Mouse (Mus musculus): ENCODE data around the gene Mcidas. TPM values are rescaled to one million over a fixed set of nuclear protein-coding genes. Genes with fewer than 3 reads are reported as not detected.

Gene Mcidas
- polyA plus RNA-seq, 1 experiment from 2014 or later: 0.24 TPM

DNA sequence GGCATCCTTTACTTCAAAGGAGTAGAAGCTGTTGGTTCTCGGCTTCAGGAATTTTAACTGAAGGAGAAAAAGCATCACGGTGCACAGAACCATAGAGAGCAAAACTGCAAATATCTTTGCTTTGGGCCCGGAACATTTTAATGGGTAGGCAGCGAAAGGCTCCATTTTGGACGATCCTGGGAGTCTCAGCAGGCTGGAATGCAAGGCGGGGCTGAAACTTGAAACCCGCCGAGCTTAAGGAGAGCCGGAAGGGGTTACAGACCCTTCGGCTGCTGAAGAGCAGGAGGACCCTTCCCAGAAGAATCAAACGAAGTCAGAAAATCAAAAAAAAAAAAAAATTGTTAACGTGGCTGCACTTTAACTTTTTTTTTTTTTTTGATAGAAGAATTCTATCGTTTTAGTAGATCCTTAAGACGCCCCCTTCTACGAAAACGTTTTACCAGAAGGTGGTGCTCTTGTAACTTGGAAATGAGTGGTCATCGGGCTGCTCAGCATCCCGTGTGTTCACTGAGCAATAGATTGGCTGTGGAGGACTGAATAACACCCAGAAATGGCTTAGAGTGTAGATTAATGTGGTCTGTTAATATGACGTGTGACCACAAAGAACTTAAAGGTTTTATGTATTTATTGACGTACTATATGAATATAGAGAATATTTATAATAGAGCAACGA is 52.7 kb downstream of the Mcidas start, which contains the start of gene Gpx8:
Gpx8 (minus strand) TSS at position 200 of the 673 bp plus-strand sequence.
- H3K27me3 ChIP-seq: no peaks in the 10 kb centered on the region
- H3K4me3 ChIP-seq: peak within 1 kb of the TSS; percentile 52
- peak within 1 kb of the TSS; percentile 53 for H3K9ac ChIP-seq (replicated peaks)
- peaks cover 7% of the 10 kb centered on the region; the same call in 1 of the 2 replicates for H3K4me1 ChIP-seq
- no peak within 1 kb of the TSS for H3K27ac ChIP-seq (replicated peaks)
- 6% methylated on average over 21 of the region's 21 CpGs for WGBS
- H3K9me3 ChIP-seq: no peaks in the 10 kb centered on the region
- peak within 1 kb of the TSS; percentile 60 for H3K4me2 ChIP-seq (replicated peaks)
- H3K36me3 ChIP-seq: 0 out of 2 replicates have a peak, but pooled peaks cover 6% of the 10 kb centered on the region
- peak; percentile 90 for ATAC-seq (ENCODE audit: low FRiP score, low read depth)

DNA sequence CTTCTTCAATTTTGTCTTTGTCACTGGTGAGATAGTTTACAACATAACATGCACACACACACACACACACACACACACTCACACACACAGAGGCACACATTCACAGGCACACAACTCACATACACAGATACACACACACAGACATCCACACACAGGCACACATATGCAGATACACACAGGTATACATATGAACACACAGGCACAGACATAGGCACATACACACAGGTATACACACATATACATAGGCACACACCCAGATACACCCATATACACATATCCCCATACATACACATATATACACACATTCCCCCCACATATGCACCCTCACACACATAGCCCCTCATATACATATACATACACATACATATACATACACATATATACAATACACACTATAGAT is 53.4 kb downstream of the Mcidas start:
- ATAC-seq (ENCODE audit: low FRiP score, low read depth): peak; percentile 57
- no peak overlapping the region for H3K27ac ChIP-seq (replicated peaks)
- no peak overlapping the region for H3K9ac ChIP-seq (replicated peaks)
- no peak overlapping the region for H3K4me3 ChIP-seq
- H3K9me3 ChIP-seq: no peaks in the 10 kb centered on the region
- H3K4me2 ChIP-seq (replicated peaks): peak overlapping the region; percentile 60; the same call in 1 of the 2 replicates
- 0 out of 2 replicates have a peak, but pooled peaks cover 6% of the 10 kb centered on the region for H3K36me3 ChIP-seq
- H3K27me3 ChIP-seq: no peaks in the 10 kb centered on the region
- H3K4me1 ChIP-seq: peaks cover 7% of the 10 kb centered on the region; the same call in 1 of the 2 replicates

DNA sequence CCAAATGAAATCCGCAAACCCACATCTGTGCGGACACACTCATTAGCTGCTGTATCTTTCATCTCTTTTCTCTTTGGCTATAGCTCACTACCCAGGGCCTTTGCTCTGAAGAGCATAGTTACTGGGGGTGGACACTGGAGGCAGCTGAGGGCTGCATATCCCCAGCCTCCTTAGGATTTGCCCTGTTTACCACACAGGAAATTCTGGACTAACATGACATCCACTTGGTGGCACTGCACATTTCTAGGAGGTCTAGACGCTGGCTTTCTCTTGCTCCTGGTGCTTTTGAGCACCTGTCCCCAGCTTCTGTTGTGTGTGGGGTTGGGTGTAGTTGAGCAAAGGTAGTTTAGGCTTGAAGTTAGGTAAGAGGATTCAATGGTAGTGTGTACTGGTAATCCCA is 54.0 kb downstream of the Mcidas start:
- Histone ChIP-seq H3K36me3 (0 out of 2 replicates have a peak, but pooled peaks cover 3% of the 10 kb centered on the region), H3K9me3 (no peaks in the 10 kb centered on the region), H3K9ac (replicated peaks) (no peak overlapping the region), H3K4me2 (replicated peaks) (no peak overlapping the region), H3K4me1 (peaks cover 7% of the 10 kb centered on the region; the same call in 1 of the 2 replicates), H3K4me3 (no peak overlapping the region), H3K27me3 (no peaks in the 10 kb centered on the region), H3K27ac (replicated peaks) (no peak overlapping the region)
- ATAC-seq (ENCODE audit: low FRiP score, low read depth): no peak
- WGBS: 71% methylated on average over 3 of the region's 3 CpGs

MicroRNAs within 50 kb of the gene (microRNA counts, 519-probe panel; counts per million panel counts)
- microRNA mmu-miR-449a (2,413 counts per million, percentile 6 among the panel's probes with 10 or more counts), microRNA mmu-miR-449b (not detected), microRNA mmu-miR-449c (not detected)

Small RNAs within 50 kb of the gene (microRNA-seq; reads per million reads assigned to microRNA genes)
- gene Mir449a (1,604 reads per million, percentile 83 among the genes with 10 or more reads in this experiment), gene Mir449b (3.3 reads per million, percentile 9 among the genes with 10 or more reads in this experiment), gene Mir449c (5.1 reads per million, percentile 19 among the genes with 10 or more reads in this experiment)

Other genes starting within 250 kb of the Mcidas start
- gene Plpp1, start 193.1 kb upstream of the Mcidas start, polyA plus RNA-seq (2016; fragmentation: Nextera tagmentation; extraction: Ambion mirVana): 22.3 and 24.7 TPM in 2 replicates
- gene Mtrex, start 66.4 kb upstream of the Mcidas start, polyA plus RNA-seq (2016; fragmentation: Nextera tagmentation; extraction: Ambion mirVana): 90.8 and 94.5 TPM in 2 replicates
- gene Dhx29, start 66.4 kb upstream of the Mcidas start, polyA plus RNA-seq (2016; fragmentation: Nextera tagmentation; extraction: Ambion mirVana): 37.5 and 40.7 TPM in 2 replicates
- gene Ccno, start 6.0 kb upstream of the Mcidas start, polyA plus RNA-seq (2016; fragmentation: Nextera tagmentation; extraction: Ambion mirVana): 0.85 and 1.9 TPM in 2 replicates
- 0.15 TPM in 1 of 2 replicates, not detected in the other for gene Cdc20b, start 41.3 kb downstream of the Mcidas start, polyA plus RNA-seq (2016; fragmentation: Nextera tagmentation; extraction: Ambion mirVana)
- 97.4 and 102 TPM in 2 replicates for gene Gpx8, start 52.6 kb downstream of the Mcidas start, polyA plus RNA-seq (2016; fragmentation: Nextera tagmentation; extraction: Ambion mirVana)
- gene Gzma, start 107.1 kb downstream of the Mcidas start, polyA plus RNA-seq (2016; fragmentation: Nextera tagmentation; extraction: Ambion mirVana): not detected in 2 replicates
- gene Esm1, start 215.8 kb downstream of the Mcidas start, polyA plus RNA-seq (2016; fragmentation: Nextera tagmentation; extraction: Ambion mirVana): 1.1 and 2.8 TPM in 2 replicates
- not detected in 2 replicates for gene Gzmk, start 232.1 kb downstream of the Mcidas start, polyA plus RNA-seq (2016; fragmentation: Nextera tagmentation; extraction: Ambion mirVana)

Measured in midbrain, embryonic 12.5 days (tissue).